Mouse (Mus musculus): ENCODE data around the gene Itpr3.

The Itpr3 gene

GRCm38 (mm10) chr17:27152976-27153723, 96.0 kb downstream of the Itpr3 start:
- no peak for DNase-seq

- no peak for DNase-seq
Measured at GRCm38 (mm10) chr17:27153773-27154193, 96.7 kb downstream of the Itpr3 start.

- DNase-seq = no peak
Measured at GRCm38 (mm10) chr17:27154256-27154655, 97.2 kb downstream of the Itpr3 start.

- no peak for DNase-seq
Measured at GRCm38 (mm10) chr17:27154881-27155280, 97.8 kb downstream of the Itpr3 start.

- DNase-seq = no peak
Measured at GRCm38 (mm10) chr17:27155752-27156151, 98.6 kb downstream of the Itpr3 start.

- DNase-seq = no peak
Measured at GRCm38 (mm10) chr17:27158439-27158838, 101.3 kb downstream of the Itpr3 start.

GRCm38 (mm10) chr17:27159169-27159568, 102.1 kb downstream of the Itpr3 start:
- DNase-seq = no peak

GRCm38 (mm10) chr17:27160905-27161304, 103.8 kb downstream of the Itpr3 start:
- no peak for DNase-seq

- peak; percentile 72 for DNase-seq
Measured at GRCm38 (mm10) chr17:27165054-27165773, 108.1 kb downstream of the Itpr3 start.

GRCm38 (mm10) chr17:27166901-27167300, 109.8 kb downstream of the Itpr3 start:
- no peak for DNase-seq

GRCm38 (mm10) chr17:27167545-27167944, 110.4 kb downstream of the Itpr3 start, which contains the start of gene Ip6k3:
Gene Ip6k3, minus strand, starts transcription at chr17:27167795.
- DNase-seq = no peak

- DNase-seq = no peak
Measured at GRCm38 (mm10) chr17:27168569-27168968, 111.5 kb downstream of the Itpr3 start.

- no peak for DNase-seq
Measured at GRCm38 (mm10) chr17:27169952-27170695, 113.0 kb downstream of the Itpr3 start.

GRCm38 (mm10) chr17:27171121-27171520, 114.0 kb downstream of the Itpr3 start:
- DNase-seq = no peak

All from right cerebral cortex, postnatal 4 days (tissue).